Mouse (Mus musculus): ENCODE data around the gene Ube2h.

Gene Ube2h

GRCm38 (mm10) chr6:30304399-30304917 is at the start of gene Ube2h:
TSS of gene Ube2h (minus strand) at chr6:30304539.
- DNase-seq (ENCODE audit: low spot score), result peak; percentile 100

- DNase-seq (ENCODE audit: low spot score), result no peak
These were observed 49.3 kb upstream of the Ube2h start for GRCm38 (mm10) chr6:30353661-30354060.

GRCm38 (mm10) chr6:30352762-30353161 is 48.4 kb upstream of the Ube2h start:
- no peak for DNase-seq (ENCODE audit: low spot score)

- DNase-seq (ENCODE audit: low spot score), result no peak
These were observed 47.0 kb upstream of the Ube2h start for GRCm38 (mm10) chr6:30351290-30351689.

- DNase-seq (ENCODE audit: low spot score), result no peak
These were observed 43.0 kb upstream of the Ube2h start for GRCm38 (mm10) chr6:30347288-30347801.

GRCm38 (mm10) chr6:30346737-30347136 is 42.4 kb upstream of the Ube2h start:
- no peak for DNase-seq (ENCODE audit: low spot score)

GRCm38 (mm10) chr6:30344032-30344431 is 39.7 kb upstream of the Ube2h start:
- peak; percentile 46 for DNase-seq (ENCODE audit: low spot score)

GRCm38 (mm10) chr6:30340231-30340873 is 36.0 kb upstream of the Ube2h start:
- no peak for DNase-seq (ENCODE audit: low spot score)

GRCm38 (mm10) chr6:30336912-30337311 is 32.6 kb upstream of the Ube2h start:
- no peak for DNase-seq (ENCODE audit: low spot score)

GRCm38 (mm10) chr6:30332262-30332661 is 27.9 kb upstream of the Ube2h start:
- DNase-seq (ENCODE audit: low spot score), result peak; percentile 9

- peak; percentile 11 for DNase-seq (ENCODE audit: low spot score)
These were observed 26.4 kb upstream of the Ube2h start for GRCm38 (mm10) chr6:30330706-30331105.

GRCm38 (mm10) chr6:30325932-30326501 is 21.7 kb upstream of the Ube2h start:
- no peak for DNase-seq (ENCODE audit: low spot score)

GRCm38 (mm10) chr6:30321002-30321401 is 16.7 kb upstream of the Ube2h start:
- no peak for DNase-seq (ENCODE audit: low spot score)

GRCm38 (mm10) chr6:30319216-30319615 is 14.9 kb upstream of the Ube2h start:
- no peak for DNase-seq (ENCODE audit: low spot score)

GRCm38 (mm10) chr6:30312006-30312405 is 7.7 kb upstream of the Ube2h start:
- DNase-seq (ENCODE audit: low spot score), result no peak

GRCm38 (mm10) chr6:30308751-30309150 is 4.4 kb upstream of the Ube2h start:
- DNase-seq (ENCODE audit: low spot score), result peak; percentile 52

GRCm38 (mm10) chr6:30307691-30308090 is 3.4 kb upstream of the Ube2h start:
- DNase-seq (ENCODE audit: low spot score), result peak; percentile 95

- peak; percentile 44 for DNase-seq (ENCODE audit: low spot score)
These were observed 454 bp downstream of the Ube2h start for GRCm38 (mm10) chr6:30303771-30304398.

- peak; percentile 51 for DNase-seq (ENCODE audit: low spot score)
These were observed 1.3 kb downstream of the Ube2h start for GRCm38 (mm10) chr6:30302781-30303631.

- no peak for DNase-seq (ENCODE audit: low spot score)
These were observed 2.2 kb downstream of the Ube2h start for GRCm38 (mm10) chr6:30302156-30302555.

- DNase-seq (ENCODE audit: low spot score), result no peak
These were observed 3.4 kb downstream of the Ube2h start for GRCm38 (mm10) chr6:30300901-30301300.

- peak; percentile 91 for DNase-seq (ENCODE audit: low spot score)
These were observed 4.0 kb downstream of the Ube2h start for GRCm38 (mm10) chr6:30300372-30300771.
